Mouse (Mus musculus): ENCODE data around the gene Drg1.
A peak's percentile ranks its signal among the peaks of the same experiment; 100 is the strongest.
"Not testable (repeated sequence)": the region's sequence is repeated elsewhere in the genome, so short reads cannot be mapped to it uniquely, and the experiment has no call there.

Drg1 gene

GRCm38 (mm10) chr11:3206783-3207182, 59.4 kb downstream of the Drg1 start:
- DNase-seq, result no peak

- DNase-seq, result no peak
These were observed 61.0 kb downstream of the Drg1 start for GRCm38 (mm10) chr11:3205207-3205606.

- no peak for DNase-seq
These were observed 62.4 kb downstream of the Drg1 start for GRCm38 (mm10) chr11:3203771-3204170.

GRCm38 (mm10) chr11:3202781-3203441, 63.3 kb downstream of the Drg1 start:
- DNase-seq, result peak; percentile 61 to 77

- peak; percentile 94 for DNase-seq
These were observed 63.9 kb downstream of the Drg1 start, which contains the start of gene Eif4enif1 for GRCm38 (mm10) chr11:3202231-3202701. Eif4enif1 (plus strand) TSS chr11:3202392.

GRCm38 (mm10) chr11:3201326-3202230, 64.6 kb downstream of the Drg1 start:
- peak; percentile 18 to 29 for DNase-seq

GRCm38 (mm10) chr11:3200636-3201035, 65.6 kb downstream of the Drg1 start:
- not testable (repeated sequence) for DNase-seq

- no peak for DNase-seq
These were observed 72.9 kb downstream of the Drg1 start, which contains the start of gene Sfi1 for GRCm38 (mm10) chr11:3193363-3193762. Sfi1 (minus strand) TSS chr11:3193463.

- DNase-seq, result peak in 1 of 2 experiments; percentile 17
These were observed 83.5 kb downstream of the Drg1 start for GRCm38 (mm10) chr11:3182707-3183106.

GRCm38 (mm10) chr11:3181971-3182370, 84.2 kb downstream of the Drg1 start:
- DNase-seq, result not testable (repeated sequence)

- peak; percentile 79 for DNase-seq
These were observed 85.0 kb downstream of the Drg1 start for GRCm38 (mm10) chr11:3181250-3181649.

GRCm38 (mm10) chr11:3180510-3181160, 85.6 kb downstream of the Drg1 start:
- peak; percentile 6 to 25 for DNase-seq

- DNase-seq, result peak; percentile 53 to 54
These were observed 86.5 kb downstream of the Drg1 start for GRCm38 (mm10) chr11:3179726-3180092.

GRCm38 (mm10) chr11:3178968-3179725, 87.1 kb downstream of the Drg1 start:
- DNase-seq, result peak; percentile 43 to 44

GRCm38 (mm10) chr11:3173425-3174318, 92.5 kb downstream of the Drg1 start:
- peak; percentile 79 for DNase-seq

GRCm38 (mm10) chr11:3172526-3172925, 93.7 kb downstream of the Drg1 start:
- DNase-seq, result not testable (repeated sequence)

GRCm38 (mm10) chr11:3171931-3172330, 94.3 kb downstream of the Drg1 start:
- peak; percentile 68 to 71 for DNase-seq

- DNase-seq, result peak; percentile 56 to 71
These were observed 97.2 kb downstream of the Drg1 start for GRCm38 (mm10) chr11:3169042-3169441.

- DNase-seq, result peak; percentile 66 to 71
These were observed 98.6 kb downstream of the Drg1 start for GRCm38 (mm10) chr11:3167571-3168001.

GRCm38 (mm10) chr11:3167129-3167528, 99.1 kb downstream of the Drg1 start:
- not testable (repeated sequence) for DNase-seq

GRCm38 (mm10) chr11:3166321-3166720, 99.9 kb downstream of the Drg1 start:
- peak in 1 of 2 experiments; percentile 49 for DNase-seq

Data from lung, postnatal 4 days (tissue).